Mouse (Mus musculus) spleen, adult 2 months (tissue): ENCODE measurements at regions not wholly inside any gene's neighbourhood (a gene's known extent, or its start where the extent isn't known, plus 50 kb on each side); places are given as distances from the start of the nearest gene placed in this dataset.

Source experiments
- CTCF ChIP-seq: fragments of 200-500 bp; IDR thresholded peaks from 2 replicates; pipeline ENCODE4 v1.5.1; 2011; ENCODE audit warnings: mild to moderate bottlenecking, inconsistent platforms; ENCODE audit not compliant: insufficient read depth, insufficient read length, insufficient replicate concordance; ENCODE audit errors: extremely low read depth
- POLR2A ChIP-seq: fragments of 200-500 bp; IDR thresholded peaks from 2 replicates; pipeline ENCODE4 v1.6.1; 2011; ENCODE audit warnings: low read depth, low read length, inconsistent platforms

- no peak for TF ChIP-seq POLR2A
- TF ChIP-seq CTCF: no peak
Observed at GRCm38 (mm10) chr9:113553911-113554310, 154.1 kb downstream of the Pdcd6ip start.
